Mouse (Mus musculus) heart, adult 18-20 months (tissue): ENCODE measurements around the gene Cab39. TPM values are rescaled to one million over a fixed set of nuclear protein-coding genes. Genes with fewer than 3 reads are reported as not detected.
A peak's percentile ranks its signal among the peaks of the same experiment; 100 is the strongest.

Source experiments
- DNase-seq, 2 experiments: peaks; one replicate each; pipeline ENCODE4 v3.0.0; 2021 to 2022; ENCODE audit warnings: mixed read lengths in 1 of 2
- total RNA-seq, 2 experiments: library from RNA; stranded (reverse); gene quantifications; 2 replicates each; pipeline ENCODE4 v1.2.3; 2021

Cab39 gene
- total RNA-seq, 2 experiments from 2014 or later, result 118 to 119 TPM

GRCm38 (mm10) chr1:85849016-85849415, 55.8 kb downstream of the Cab39 start:
- DNase-seq, result no peak

- DNase-seq, result no peak
Measured at GRCm38 (mm10) chr1:85850851-85851250, 57.6 kb downstream of the Cab39 start.

- DNase-seq, result peak; percentile 68 to 84
Measured at GRCm38 (mm10) chr1:85852996-85853689, 59.9 kb downstream of the Cab39 start.

- DNase-seq, result no peak
Measured at GRCm38 (mm10) chr1:85853865-85854264, 60.6 kb downstream of the Cab39 start.

- DNase-seq, result no peak
Measured at GRCm38 (mm10) chr1:85854475-85854874, 61.2 kb downstream of the Cab39 start.

GRCm38 (mm10) chr1:85856266-85856665, 63.0 kb downstream of the Cab39 start:
- DNase-seq, result no peak

- DNase-seq, result no peak
Measured at GRCm38 (mm10) chr1:85857261-85857754, 64.1 kb downstream of the Cab39 start.

- no peak for DNase-seq
Measured at GRCm38 (mm10) chr1:85864383-85864782, 71.1 kb downstream of the Cab39 start.

GRCm38 (mm10) chr1:85870001-85870400, 76.8 kb downstream of the Cab39 start:
- DNase-seq, result no peak

GRCm38 (mm10) chr1:85870546-85870945, 77.3 kb downstream of the Cab39 start:
- DNase-seq, result no peak

GRCm38 (mm10) chr1:85882003-85882402, 88.8 kb downstream of the Cab39 start:
- DNase-seq, result no peak

- DNase-seq, result no peak
Measured at GRCm38 (mm10) chr1:85887221-85887620, 94.0 kb downstream of the Cab39 start.

- peak; percentile 93 to 95 for DNase-seq
Measured at GRCm38 (mm10) chr1:85894231-85894747, 101.0 kb downstream of the Cab39 start, which contains the start of gene Itm2c. Gene Itm2c, plus strand, starts transcription at chr1:85894281.

GRCm38 (mm10) chr1:85894748-85895360, 101.6 kb downstream of the Cab39 start:
- DNase-seq, result peak; percentile 27 to 67

- DNase-seq, result peak; percentile 76 to 77
Measured at GRCm38 (mm10) chr1:85895391-85895837, 102.2 kb downstream of the Cab39 start.

- no peak for DNase-seq
Measured at GRCm38 (mm10) chr1:85896110-85896509, 102.9 kb downstream of the Cab39 start.

GRCm38 (mm10) chr1:85896781-85897700, 103.8 kb downstream of the Cab39 start:
- DNase-seq, result peak; percentile 35 to 43

- no peak for DNase-seq
Measured at GRCm38 (mm10) chr1:85897901-85898760, 104.9 kb downstream of the Cab39 start.

- DNase-seq, result no peak
Measured at GRCm38 (mm10) chr1:85898761-85899387, 105.6 kb downstream of the Cab39 start.

- DNase-seq, result no peak
Measured at GRCm38 (mm10) chr1:85899388-85899761, 106.1 kb downstream of the Cab39 start.
